Mouse (Mus musculus) limb, embryonic 13.5 days (tissue): ENCODE results near the gene Ccdc71l. TPM values are rescaled to one million over a fixed set of nuclear protein-coding genes. Genes with fewer than 3 reads are reported as not detected.

Experiments used
- ATAC-seq: fragments of 200-750 bp; cut with Nextera tagmentation; 2 replicates; pipeline ENCODE4 v1.8.0; 2017; ENCODE audit warnings: low read depth, moderate number of reproducible peaks, moderate TSS enrichment; ENCODE audit not compliant: low FRiP score
- H3K27ac ChIP-seq: fragments of 300-500 bp; sonication (generic); 2 replicates; pipeline ENCODE4 v1.5.1; 2015; ENCODE audit warnings: inconsistent platforms, mild to moderate bottlenecking, moderate library complexity
- H3K27me3 ChIP-seq: fragments of 300-500 bp; sonication (generic); 2 replicates; pipeline ENCODE4 v1.6.1; 2015; ENCODE audit warnings: mild to moderate bottlenecking, inconsistent platforms
- H3K36me3 ChIP-seq: fragments of 300-500 bp; sonication (generic); 2 replicates; pipeline ENCODE4 v1.6.1; 2015; ENCODE audit warnings: inconsistent platforms, mild to moderate bottlenecking, moderate library complexity
- H3K4me1 ChIP-seq: fragments of 300-500 bp; sonication (generic); 2 replicates; pipeline ENCODE4 v1.6.1; 2015; ENCODE audit warnings: inconsistent platforms
- H3K4me2 ChIP-seq: fragments of 300-500 bp; sonication (generic); replicated peaks from 2 replicates; pipeline ENCODE4 v1.6.1; 2015; ENCODE audit warnings: inconsistent platforms, mild to moderate bottlenecking, moderate library complexity
- H3K4me3 ChIP-seq: fragments of 300-500 bp; sonication (generic); 2 replicates; pipeline ENCODE4 v1.5.1; 2015; ENCODE audit warnings: moderate library complexity, mild to moderate bottlenecking, inconsistent platforms
- H3K9ac ChIP-seq: fragments of 300-500 bp; sonication (generic); 2 replicates; pipeline ENCODE4 v1.6.1; 2015; ENCODE audit warnings: mild to moderate bottlenecking, inconsistent platforms
- H3K9me3 ChIP-seq: fragments of 300-500 bp; sonication (generic); 2 replicates; pipeline ENCODE4 v1.6.1; 2016; ENCODE audit warnings: inconsistent platforms
- WGBS: fragments of 180-500 bp; shearing (Covaris S2); methylation state at CpG from one replicate; pipeline ENCODE4 v1.1.7; 2015; 5-methylcytosine and 5-hydroxymethylcytosine counted together
- polyA plus RNA-seq: library from polyadenylated mRNA; unstranded; fragments of >200 nt; fragmentation: Nextera tagmentation; extraction: Ambion mirVana; gene quantifications from 2 replicates; pipeline ENCODE4 v1.2.1, GENCODE M21; 2015

The Ccdc71l gene
- 3.2 and 3.5 TPM in 2 replicates for polyA plus RNA-seq

DNA sequence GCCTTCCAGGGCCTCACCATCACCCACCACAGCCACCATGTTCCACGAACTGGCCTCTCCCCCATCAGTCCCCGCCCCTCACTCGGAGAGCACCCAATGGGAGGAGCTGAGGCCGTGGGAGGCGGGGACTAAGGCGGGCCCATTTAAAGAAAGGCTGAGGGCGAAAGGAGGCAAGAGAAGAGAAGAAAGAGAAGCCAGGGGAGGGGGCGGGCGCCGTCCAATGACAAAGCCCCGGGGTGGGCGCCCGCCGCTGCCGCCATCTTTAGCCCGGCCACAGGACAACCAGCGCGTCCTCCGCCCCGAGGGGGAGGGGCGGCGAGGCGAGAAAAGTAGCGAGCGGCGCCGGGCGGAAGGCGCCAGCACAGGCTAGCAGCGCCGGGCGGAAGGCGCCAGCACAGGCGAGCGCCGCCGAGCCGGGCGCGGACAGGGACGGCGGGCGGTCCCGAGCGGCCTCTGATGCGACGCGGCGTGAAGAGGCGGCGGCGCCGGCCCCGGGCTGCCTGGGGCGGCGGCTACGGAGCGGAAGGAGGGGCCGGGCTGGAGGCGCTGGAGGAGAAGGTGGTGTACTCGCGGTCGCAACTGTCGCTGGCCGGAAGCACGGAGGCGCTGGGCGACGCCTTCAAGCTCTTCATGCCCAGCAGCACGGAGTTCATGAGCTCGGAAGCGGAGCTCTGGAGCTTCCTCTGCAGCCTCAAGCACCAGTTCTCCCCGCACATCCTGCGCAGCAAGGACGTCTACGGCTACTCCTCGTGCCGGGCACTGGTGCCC lies at the start of gene Ccdc71l:
Gene Ccdc71l (plus strand): TSS at position 177 of the 768 bp plus-strand sequence.
- Histone ChIP-seq H3K27me3 (no peaks in the 10 kb centered on the region), H3K4me3 (peak within 1 kb of the TSS; percentile 84), H3K27ac (peak within 1 kb of the TSS; percentile 95), H3K9ac (peak within 1 kb of the TSS; percentile 92), H3K4me1 (peaks cover 16% of the 10 kb centered on the region), H3K9me3 (no peaks in the 10 kb centered on the region), H3K36me3 (peaks cover 4% of the 10 kb centered on the region; the same call in 1 of the 2 replicates), H3K4me2 (peak within 1 kb of the TSS; percentile 80)
- WGBS: under 1% methylated on average over 67 of the region's 78 CpGs
- ATAC-seq: peak; percentile 88

DNA sequence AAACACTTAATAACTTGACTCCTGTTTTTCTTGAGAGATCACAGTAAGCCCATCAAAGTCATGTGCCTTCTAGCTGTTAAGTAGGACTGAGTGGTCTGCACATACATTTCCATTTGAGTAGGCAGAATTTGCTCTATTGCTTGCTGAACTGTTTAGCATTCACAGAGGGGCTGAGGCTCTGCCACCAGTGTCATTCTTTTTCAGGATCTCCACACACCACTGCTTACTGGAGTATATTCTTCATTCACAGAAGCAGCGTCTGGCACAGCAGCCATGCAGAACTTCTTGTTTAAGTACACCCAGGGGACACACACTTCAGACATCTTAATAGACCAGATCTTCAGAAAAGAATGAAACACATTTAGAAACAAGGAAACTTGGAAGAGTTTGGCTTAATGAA lies 39.4 kb upstream of the Ccdc71l start:
- Histone ChIP-seq H3K27me3 (no peaks in the 10 kb centered on the region), H3K36me3 (no peaks in the 10 kb centered on the region), H3K4me2 (no peak overlapping the region), H3K27ac (no peak overlapping the region), H3K4me1 (no peaks in the 10 kb centered on the region), H3K9me3 (no peaks in the 10 kb centered on the region), H3K4me3 (no peak overlapping the region), H3K9ac (no peak overlapping the region)
- ATAC-seq: no peak
- 52% methylated on average over 1 of the region's 1 CpGs for WGBS

DNA sequence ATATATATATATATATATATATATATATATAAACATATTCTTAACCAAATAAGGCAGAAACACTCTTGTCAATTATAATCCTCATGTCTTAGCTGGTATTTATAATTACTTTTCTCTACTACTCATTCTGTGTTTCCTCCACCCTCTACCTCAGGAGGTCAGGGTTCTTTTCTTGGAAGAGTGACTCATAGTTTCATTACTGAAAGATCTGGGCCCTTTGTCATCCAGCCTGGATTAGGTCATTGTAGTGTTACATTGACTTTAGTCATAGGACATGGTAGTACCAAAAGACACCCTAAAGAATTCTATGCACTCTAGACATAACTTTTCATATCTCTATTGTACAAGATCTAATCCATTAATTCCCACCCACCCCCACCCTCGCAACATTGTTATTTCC lies 35.0 kb upstream of the Ccdc71l start:
- ATAC-seq: no peak
- no peak overlapping the region for H3K9ac ChIP-seq
- WGBS: 77% methylated on average over 1 of the region's 1 CpGs
- no peaks in the 10 kb centered on the region for H3K36me3 ChIP-seq
- no peak overlapping the region for H3K4me2 ChIP-seq
- no peak overlapping the region for H3K4me3 ChIP-seq
- H3K4me1 ChIP-seq: no peaks in the 10 kb centered on the region
- no peaks in the 10 kb centered on the region for H3K27me3 ChIP-seq
- no peak overlapping the region for H3K27ac ChIP-seq
- no peaks in the 10 kb centered on the region for H3K9me3 ChIP-seq

DNA sequence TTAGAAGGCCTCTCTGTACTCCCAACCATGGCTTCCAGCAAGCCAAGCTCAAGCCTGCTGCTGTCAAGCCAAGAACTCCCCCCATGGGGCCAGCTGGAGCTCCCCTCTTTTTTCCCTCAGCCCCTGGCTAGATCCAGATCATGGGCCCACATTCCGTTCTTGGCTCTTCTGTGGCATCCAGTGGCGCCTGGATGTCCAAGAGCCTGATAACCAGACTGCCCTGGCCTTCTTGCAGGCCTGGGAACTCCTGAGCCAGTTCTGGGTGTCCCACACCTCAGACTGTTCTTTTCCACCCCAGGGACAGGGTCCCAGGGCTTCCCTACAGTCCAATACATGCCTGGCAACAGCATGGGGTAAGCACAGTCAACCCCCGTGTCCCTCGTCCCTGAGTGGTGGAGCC lies 32.4 kb upstream of the Ccdc71l start:
- Histone ChIP-seq H3K9me3 (no peaks in the 10 kb centered on the region), H3K4me2 (no peak overlapping the region), H3K36me3 (no peaks in the 10 kb centered on the region), H3K4me1 (no peaks in the 10 kb centered on the region), H3K4me3 (no peak overlapping the region), H3K27me3 (no peaks in the 10 kb centered on the region), H3K9ac (no peak overlapping the region), H3K27ac (no peak overlapping the region)
- no peak for ATAC-seq
- WGBS: 85% methylated on average over 4 of the region's 4 CpGs

DNA sequence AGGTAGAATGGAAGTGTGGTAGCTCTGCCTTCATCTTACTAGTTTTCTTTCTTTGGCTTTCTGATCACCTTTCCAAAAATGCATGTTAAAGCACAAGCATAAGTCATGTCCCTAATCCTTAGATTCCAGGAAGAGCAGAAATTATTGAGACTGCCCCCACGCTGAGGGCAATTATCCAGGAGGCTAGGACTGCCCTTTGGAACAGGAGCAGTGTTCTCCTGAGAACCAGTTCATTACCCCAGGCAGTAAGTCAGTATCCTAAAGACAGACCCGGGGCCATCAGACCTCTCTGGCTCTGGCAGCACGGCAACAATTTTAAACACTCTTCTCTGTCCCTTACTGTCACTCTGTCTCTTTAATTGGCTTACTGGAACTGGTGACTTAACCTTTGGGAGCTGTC lies 30.0 kb upstream of the Ccdc71l start:
- WGBS: 73% methylated on average over 3 of the region's 3 CpGs
- H3K9me3 ChIP-seq: no peaks in the 10 kb centered on the region
- H3K4me1 ChIP-seq: no peaks in the 10 kb centered on the region
- H3K4me2 ChIP-seq: no peak overlapping the region
- no peak overlapping the region for H3K27ac ChIP-seq
- ATAC-seq: no peak
- H3K9ac ChIP-seq: no peak overlapping the region
- H3K4me3 ChIP-seq: no peak overlapping the region
- H3K27me3 ChIP-seq: no peaks in the 10 kb centered on the region
- H3K36me3 ChIP-seq: no peaks in the 10 kb centered on the region

DNA sequence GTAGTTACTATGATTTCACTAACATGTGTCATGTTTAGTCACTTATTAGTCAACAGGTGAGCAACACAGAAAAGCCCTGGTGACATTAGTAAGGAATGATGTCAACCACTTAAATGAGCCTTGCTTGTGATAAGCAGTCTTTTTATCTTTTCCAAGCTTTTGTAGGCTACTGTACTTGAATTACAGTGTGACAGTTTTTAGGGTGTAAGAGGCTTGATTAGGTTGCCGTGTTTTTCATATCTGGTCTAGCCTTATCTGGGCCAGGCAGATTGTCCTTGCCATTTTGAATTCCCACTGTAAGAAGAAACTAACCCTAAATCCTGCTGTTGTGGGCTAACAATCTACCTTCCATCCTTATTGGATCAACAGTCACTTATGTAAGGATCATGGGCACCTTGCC lies 26.6 kb upstream of the Ccdc71l start:
- no peaks in the 10 kb centered on the region; the same call in 1 of the 2 replicates for H3K9me3 ChIP-seq
- no peaks in the 10 kb centered on the region for H3K27me3 ChIP-seq
- no peak overlapping the region for H3K4me3 ChIP-seq
- H3K27ac ChIP-seq: no peak overlapping the region
- no peaks in the 10 kb centered on the region for H3K4me1 ChIP-seq
- H3K36me3 ChIP-seq: no peaks in the 10 kb centered on the region
- H3K9ac ChIP-seq: no peak overlapping the region
- no peak for ATAC-seq
- WGBS: 86% methylated on average over 1 of the region's 1 CpGs
- no peak overlapping the region for H3K4me2 ChIP-seq

DNA sequence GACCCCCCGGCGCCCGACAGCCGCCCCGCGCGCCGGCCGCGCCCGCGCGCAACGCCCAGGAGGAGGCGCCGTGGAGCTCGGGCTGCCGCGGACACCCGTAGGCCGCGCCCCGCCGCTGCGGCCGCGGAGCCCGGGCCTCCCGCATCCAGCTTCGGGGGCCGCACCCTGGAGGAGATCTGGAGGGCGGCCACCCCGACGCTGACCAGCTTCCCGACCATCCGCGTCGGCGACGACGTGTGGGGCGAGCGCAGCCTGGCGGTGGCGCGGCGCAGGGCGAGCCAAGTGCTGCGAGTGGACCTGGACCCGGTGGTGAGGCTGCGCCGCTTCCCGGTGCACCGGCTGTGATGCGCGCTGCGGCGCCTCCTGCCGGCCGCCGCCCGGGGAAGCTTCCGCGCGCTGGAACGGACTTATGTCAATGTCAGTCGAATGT lies 807 bp downstream of the Ccdc71l start:
- H3K4me3 ChIP-seq: peak overlapping the region; percentile 84
- peak overlapping the region; percentile 95 for H3K27ac ChIP-seq
- no peaks in the 10 kb centered on the region for H3K9me3 ChIP-seq
- no peaks in the 10 kb centered on the region for H3K27me3 ChIP-seq
- peak; percentile 85 for ATAC-seq
- H3K9ac ChIP-seq: peak overlapping the region; percentile 92
- H3K4me1 ChIP-seq: peaks cover 16% of the 10 kb centered on the region
- WGBS: under 1% methylated on average over 60 of the region's 67 CpGs
- peaks cover 4% of the 10 kb centered on the region; the same call in 1 of the 2 replicates for H3K36me3 ChIP-seq
- H3K4me2 ChIP-seq: peak overlapping the region; percentile 80

DNA sequence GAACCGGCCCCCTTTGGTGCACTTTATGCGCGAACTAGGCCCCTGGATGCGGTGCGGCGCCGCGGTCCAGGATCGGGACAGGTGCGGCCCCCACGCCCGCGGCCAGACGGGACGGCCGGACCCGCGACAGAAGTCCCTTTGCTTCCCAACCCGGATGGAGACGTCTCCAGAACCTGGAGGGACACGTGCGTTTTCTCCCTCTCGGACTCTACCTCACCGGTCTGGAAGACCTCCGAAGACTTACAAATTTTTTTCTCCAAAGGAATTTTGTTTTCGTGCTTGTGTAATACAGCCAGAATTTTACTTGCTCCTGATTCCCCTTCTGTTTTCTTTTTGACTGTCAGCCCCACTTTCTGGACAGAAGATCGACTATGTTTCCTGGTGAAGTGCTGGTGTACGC lies 1.2 kb downstream of the Ccdc71l start:
- Histone ChIP-seq H3K4me2 (peak overlapping the region; percentile 80), H3K27ac (peak overlapping the region; percentile 95), H3K4me3 (peak overlapping the region; percentile 84), H3K36me3 (peaks cover 4% of the 10 kb centered on the region; the same call in 1 of the 2 replicates), H3K9ac (peak overlapping the region; percentile 92), H3K27me3 (no peaks in the 10 kb centered on the region), H3K4me1 (peaks cover 16% of the 10 kb centered on the region), H3K9me3 (no peaks in the 10 kb centered on the region)
- 3% methylated on average over 28 of the region's 28 CpGs for WGBS
- no peak for ATAC-seq

DNA sequence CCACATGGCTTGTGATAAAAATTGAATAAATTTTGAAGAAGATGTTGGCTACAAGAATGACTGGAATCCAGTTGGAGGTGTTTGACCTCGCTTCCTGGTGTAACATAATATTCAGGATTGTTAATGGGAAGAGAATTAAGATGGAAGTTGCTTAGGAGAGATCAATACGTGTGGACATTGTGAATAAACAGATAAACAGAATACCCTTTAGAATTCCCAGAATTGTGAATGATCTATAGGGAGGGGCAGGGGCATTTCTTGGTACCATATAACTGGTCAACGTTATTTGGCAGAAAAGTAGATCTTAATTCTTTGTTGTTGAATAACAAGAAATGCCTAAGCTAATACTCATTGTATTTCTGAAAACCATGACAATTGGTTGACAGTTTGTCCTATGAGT lies 2.0 kb downstream of the Ccdc71l start:
- WGBS: 78% methylated on average over 3 of the region's 3 CpGs
- Histone ChIP-seq H3K27ac (no peak overlapping the region), H3K9me3 (no peaks in the 10 kb centered on the region)

DNA sequence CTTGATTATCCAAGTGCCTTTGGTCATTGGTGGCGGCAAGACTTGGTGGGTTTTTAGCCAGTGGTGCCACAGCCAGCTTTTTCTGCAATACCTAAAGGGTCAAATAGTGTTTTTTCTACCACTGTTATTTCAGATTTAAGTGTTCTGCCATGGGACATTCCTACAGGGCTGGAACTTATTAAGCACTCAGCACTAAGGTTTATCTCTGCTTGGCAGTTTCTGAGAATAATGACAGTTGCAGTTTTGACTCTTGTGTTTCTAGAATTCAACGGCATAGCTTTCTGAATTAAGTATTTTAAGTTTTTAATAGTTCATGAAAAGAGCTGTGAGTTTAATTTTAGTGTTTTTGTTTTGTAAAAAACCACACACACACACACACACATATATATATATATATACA lies 2.5 kb downstream of the Ccdc71l start:
- Histone ChIP-seq H3K27me3 (no peaks in the 10 kb centered on the region), H3K36me3 (peaks cover 4% of the 10 kb centered on the region; the same call in 1 of the 2 replicates), H3K27ac (no peak overlapping the region), H3K4me2 (peak overlapping the region; percentile 80), H3K4me1 (peaks cover 16% of the 10 kb centered on the region), H3K4me3 (peak overlapping the region; percentile 31), H3K9ac (no peak overlapping the region), H3K9me3 (no peaks in the 10 kb centered on the region)
- no peak for ATAC-seq
- WGBS: 93% methylated on average over 2 of the region's 2 CpGs

More for the DNA sequence above, 2.0 kb downstream of the Ccdc71l start:
- Histone ChIP-seq H3K9ac (no peak overlapping the region), H3K36me3 (peaks cover 4% of the 10 kb centered on the region; the same call in 1 of the 2 replicates), H3K4me3 (peak overlapping the region; percentile 31), H3K4me1 (peaks cover 16% of the 10 kb centered on the region), H3K4me2 (peak overlapping the region; percentile 80), H3K27me3 (no peaks in the 10 kb centered on the region)
- no peak for ATAC-seq

DNA sequence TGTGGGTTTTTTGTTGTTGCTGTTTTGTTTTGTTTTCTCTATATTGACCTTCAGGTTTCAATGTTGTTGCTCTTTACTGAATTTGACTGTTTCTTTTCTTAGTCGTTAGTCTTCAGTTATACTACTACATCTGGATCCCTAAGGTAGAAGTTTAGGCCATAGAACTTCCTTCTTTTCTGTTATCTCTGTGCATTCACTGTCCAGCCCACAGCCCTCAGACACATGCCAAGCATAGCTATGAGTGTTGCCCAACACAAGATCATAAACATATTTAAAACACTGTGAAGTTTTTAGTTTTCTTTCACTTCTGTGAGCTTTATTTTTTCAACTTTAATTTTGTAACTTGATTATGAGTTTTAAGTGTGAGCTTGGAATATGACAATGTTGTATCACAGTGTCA lies 41.0 kb downstream of the Ccdc71l start:
- ATAC-seq: no peak
- H3K4me1 ChIP-seq: no peaks in the 10 kb centered on the region
- WGBS: 93% methylated on average over 1 of the region's 1 CpGs
- H3K36me3 ChIP-seq: no peaks in the 10 kb centered on the region
- H3K9me3 ChIP-seq: no peaks in the 10 kb centered on the region
- no peak overlapping the region for H3K4me2 ChIP-seq
- H3K27ac ChIP-seq: no peak overlapping the region
- H3K4me3 ChIP-seq: no peak overlapping the region
- H3K9ac ChIP-seq: no peak overlapping the region
- H3K27me3 ChIP-seq: no peaks in the 10 kb centered on the region

DNA sequence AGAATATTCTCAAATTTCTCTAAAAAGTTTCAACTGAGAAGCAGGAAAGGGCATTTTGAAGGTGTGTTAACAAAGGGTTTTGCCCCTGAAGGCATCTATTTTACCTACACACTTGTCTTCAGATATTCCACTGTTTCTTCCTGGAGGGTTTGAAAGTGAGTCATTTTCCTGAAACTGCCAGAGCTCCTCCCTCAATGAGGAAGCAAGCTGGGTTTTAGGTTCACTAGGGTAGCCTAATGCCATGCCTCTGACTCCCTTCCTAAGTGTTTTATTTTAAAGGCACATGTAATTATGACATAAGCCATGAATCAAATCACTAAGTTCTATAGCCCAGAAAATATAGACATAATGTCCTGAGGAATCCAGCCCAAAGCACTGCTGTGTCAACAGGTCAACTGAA lies 49.3 kb downstream of the Ccdc71l start:
- no peak for ATAC-seq
- H3K9ac ChIP-seq: no peak overlapping the region
- H3K27me3 ChIP-seq: no peaks in the 10 kb centered on the region
- H3K4me1 ChIP-seq: no peaks in the 10 kb centered on the region
- H3K36me3 ChIP-seq: no peaks in the 10 kb centered on the region
- no peaks in the 10 kb centered on the region for H3K9me3 ChIP-seq
- H3K4me3 ChIP-seq: no peak overlapping the region
- H3K27ac ChIP-seq: no peak overlapping the region
- H3K4me2 ChIP-seq: no peak overlapping the region

DNA sequence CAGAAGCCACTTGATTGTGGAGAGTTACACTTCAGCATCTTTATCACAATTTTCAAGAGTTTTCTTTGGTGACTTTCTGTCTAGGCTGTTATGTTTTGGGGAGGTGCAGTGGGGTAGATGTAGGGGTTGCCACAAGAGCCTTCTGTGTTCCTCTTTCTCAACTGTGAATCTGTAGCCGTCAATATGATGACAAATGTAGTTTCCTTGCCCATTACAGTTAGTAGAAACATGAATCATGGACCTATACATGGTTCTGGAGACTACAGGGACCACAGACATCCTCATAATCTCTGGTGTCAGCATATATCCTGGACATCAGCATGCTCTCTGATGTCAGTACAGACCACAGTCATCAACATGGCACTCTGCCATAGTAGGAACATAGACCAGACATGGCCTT lies 52.5 kb downstream of the Ccdc71l start:
- H3K27ac ChIP-seq: no peak overlapping the region
- no peak overlapping the region for H3K4me2 ChIP-seq
- ATAC-seq: no peak
- no peaks in the 10 kb centered on the region for H3K27me3 ChIP-seq
- no peak overlapping the region for H3K4me3 ChIP-seq
- 69% methylated on average over 1 of the region's 1 CpGs for WGBS
- H3K9ac ChIP-seq: no peak overlapping the region
- no peaks in the 10 kb centered on the region for H3K9me3 ChIP-seq
- no peaks in the 10 kb centered on the region for H3K4me1 ChIP-seq
- H3K36me3 ChIP-seq: no peaks in the 10 kb centered on the region
